ENCODE assay signal across 11 mouse cellular contexts in genomic region chr11:58057455-58057854, GRCm38 (mm10). TPM values are rescaled to one million over a fixed set of nuclear protein-coding genes. Genes with fewer than 3 reads are reported as not detected.
DNase-seq lines count a peak whose midpoint lies in the region; ATAC-seq lines count a peak whose summit lies in the region.
"Had no signal": no experiment of that assay in that cellular context is flagged by ENCODE, and none has a peak within 500 bp of the region (broad histone marks: within the 10 kb centered on the region; RNA-seq: fewer than 3 reads in every experiment).

No protein-coding gene starts in this region.

- DNase-seq in heart, adult 8-10 months (ENCODE audit: low spot score): peak; percentile 28
- DNase-seq in heart, postnatal 25 days (ENCODE audit: low spot score): no peak
- DNase-seq in 416B (ENCODE audit: low read depth): peak; percentile 58
- peak; percentile 75 for DNase-seq in MN1 (ENCODE audit: low spot score)
- DNase-seq in embryo, embryonic 10.5 days (ENCODE audit: low spot score): peak; percentile 63
- peak; percentile 55 for DNase-seq in kidney, postnatal 14 days
- DNase-seq in thymus, postnatal 0 days (ENCODE audit: low spot score): peak; percentile 59

- intact Hi-C loops in heart, postnatal 25 days (cut with DNase I): loop anchor here (1.0 to 2.0 kb wide), 2 partner anchors 47 to 106 kb away; no protein-coding TSS in a partner anchor

- peak; percentile 70 for ATAC-seq in megakaryocyte, adult 5-6 weeks (ENCODE audit: poor library complexity, severe bottlenecking)

RNA-seq across cellular contexts. Expression of gene Gm12248, which starts 35.5 kb away (rescaled TPM):
- not detected for total RNA-seq in heart, adult 8-10 months (2022)
- not detected for total RNA-seq in heart, postnatal 25 days (2021)
- total RNA-seq in megakaryocyte, adult 5-6 weeks (2015): not detected in 2 replicates
- not detected in 2 replicates for total RNA-seq in megakaryocyte, adult 5-6 weeks (2017)
- 0.12 and 0.38 TPM in 2 replicates for polyA plus RNA-seq in thymus, postnatal 0 days (2015; fragmentation: Nextera tagmentation; extraction: Ambion mirVana)
- polyA plus RNA-seq: embryonic facial prominence, embryonic 13.5 days; limb, embryonic 15.5 days; stomach, embryonic 15.5 days had no signal

RNA-seq across cellular contexts. Expression of gene Cnot8, which starts 46.5 kb away (rescaled TPM):
- 10 to 100 TPM; 34.2 to 36.4 (median 35.8) TPM for total RNA-seq in heart, adult 8-10 months (2022)
- total RNA-seq in heart, postnatal 25 days (2021): 10 to 100 TPM; 36.0 to 36.4 TPM
- total RNA-seq in megakaryocyte, adult 5-6 weeks (2015): 57.4 and 62.3 TPM in 2 replicates
- total RNA-seq in megakaryocyte, adult 5-6 weeks (2017): 86.3 and 88.8 TPM in 2 replicates
- polyA plus RNA-seq in thymus, postnatal 0 days (2015; fragmentation: Nextera tagmentation; extraction: Ambion mirVana): 155 TPM in 2 replicates

RNA-seq across cellular contexts. Expression of gene Larp1, which starts 48.6 kb away (rescaled TPM):
- 10 to 100 TPM; 61.6 to 70.0 (median 65.1) TPM for total RNA-seq in heart, adult 8-10 months (2022)
- total RNA-seq in heart, postnatal 25 days (2021): 10 to 100 TPM; 52.1 to 53.0 TPM
- total RNA-seq in megakaryocyte, adult 5-6 weeks (2015): 62.3 and 65.1 TPM in 2 replicates
- 29.8 and 38.1 TPM in 2 replicates for total RNA-seq in megakaryocyte, adult 5-6 weeks (2017)
- 17.1 and 22.8 TPM in 2 replicates for polyA plus RNA-seq in thymus, postnatal 0 days (2015; fragmentation: Nextera tagmentation; extraction: Ambion mirVana)
